Mouse (Mus musculus) lung, postnatal 0 days (tissue): ENCODE results near the gene Krt86.

Experiments
- CTCF ChIP-seq: IDR thresholded peaks from 2 replicates; pipeline ENCODE4 v1.5.1; 2016; ENCODE audit warnings: antibody characterized with exemption, mild to moderate bottlenecking
- EP300 ChIP-seq: IDR thresholded peaks from 2 replicates; pipeline ENCODE4 v1.6.1; 2016; ENCODE audit warnings: antibody characterized with exemption, mild to moderate bottlenecking, control low read depth

GRCm38 (mm10) chr15:101482056-101482455 lies 8.8 kb downstream of the Krt86 start:
- TF ChIP-seq EP300 = no peak
- TF ChIP-seq CTCF = no peak
